Mouse (Mus musculus) gastrocnemius, adult 2 months (tissue): ENCODE data around the gene Wdr46. TPM values are rescaled to one million over a fixed set of nuclear protein-coding genes. Genes with fewer than 3 reads are reported as not detected.

Source experiments
- DNase-seq: peaks from one replicate; pipeline ENCODE4 v3.0.0; 2022
- H3K27ac ChIP-seq: fragments of 200-600 bp; 2 replicates; pipeline ENCODE4 v1.8.1; 2022; ENCODE audit warnings: mild to moderate bottlenecking
- H3K4me3 ChIP-seq: fragments of 200-600 bp; 2 replicates; pipeline ENCODE4 v1.8.1; 2022; ENCODE audit warnings: mild to moderate bottlenecking, moderate library complexity
- CTCF ChIP-seq: fragments of 200-600 bp; IDR thresholded peaks from 2 replicates; pipeline ENCODE4 v1.8.1; 2022; ENCODE audit warnings: antibody characterized with exemption, mild to moderate bottlenecking, moderate library complexity
- intact Hi-C: fragments of 180-260 bp; cut with DNase I; formaldehyde crosslinking; loops from one replicate; pipeline ENCODE4 v1.15.1; 2025
- total RNA-seq, 2 experiments: library from RNA; stranded (reverse); gene quantifications; 2 replicates each; pipeline ENCODE4 v1.2.3; 2021

Gene Wdr46
- total RNA-seq, 2 experiments from 2014 or later, result 8.6 to 8.8 TPM

GRCm38 (mm10) chr17:33908331-33909076 lies 32.0 kb upstream of the Wdr46 start:
- peak; percentile 60 for DNase-seq
- intact Hi-C loops, result no loop called here
- Histone ChIP-seq H3K4me3 (peak overlapping the region; percentile 92), H3K27ac (peak overlapping the region; percentile 97)
- TF ChIP-seq CTCF, result no peak

GRCm38 (mm10) chr17:33909077-33909868 lies 31.2 kb upstream of the Wdr46 start, which contains the start of gene Daxx:
Gene Daxx, plus strand, starts transcription at chr17:33909414.
- DNase-seq, result peak; percentile 100
- intact Hi-C loops, result no loop called here
- peak within 1 kb of the TSS; percentile 92 for H3K4me3 ChIP-seq
- H3K27ac ChIP-seq, result peak within 1 kb of the TSS; percentile 97
- no peak for TF ChIP-seq CTCF

- no peak for TF ChIP-seq CTCF
- intact Hi-C loops, result no loop called here
- Histone ChIP-seq H3K4me3 (peak overlapping the region; percentile 92), H3K27ac (peak overlapping the region; percentile 97)
- DNase-seq, result no peak
Observed at GRCm38 (mm10) chr17:33909869-33910250, 30.6 kb upstream of the Wdr46 start.

- Histone ChIP-seq H3K27ac (peak overlapping the region; percentile 97), H3K4me3 (peak overlapping the region; percentile 92)
- DNase-seq, result no peak
- no peak for TF ChIP-seq CTCF
- intact Hi-C loops, result no loop called here
Observed at GRCm38 (mm10) chr17:33910346-33911051, 30.0 kb upstream of the Wdr46 start.

- Histone ChIP-seq H3K4me3 (no peak overlapping the region), H3K27ac (no peak overlapping the region)
- TF ChIP-seq CTCF, result no peak
- intact Hi-C loops, result no loop called here
- no peak for DNase-seq
Observed at GRCm38 (mm10) chr17:33911052-33911812, 29.2 kb upstream of the Wdr46 start.

- Histone ChIP-seq H3K4me3 (no peak overlapping the region), H3K27ac (no peak overlapping the region)
- intact Hi-C loops, result no loop called here
- DNase-seq, result no peak
- no peak for TF ChIP-seq CTCF
Observed at GRCm38 (mm10) chr17:33911813-33912414, 28.5 kb upstream of the Wdr46 start.

- TF ChIP-seq CTCF, result no peak
- no peak for DNase-seq
- Histone ChIP-seq H3K27ac (no peak overlapping the region), H3K4me3 (no peak overlapping the region)
- intact Hi-C loops, result no loop called here
Observed at GRCm38 (mm10) chr17:33913264-33913663, 27.2 kb upstream of the Wdr46 start.

- Histone ChIP-seq H3K27ac (no peak overlapping the region), H3K4me3 (no peak overlapping the region)
- TF ChIP-seq CTCF, result no peak
- DNase-seq, result no peak
- intact Hi-C loops, result no loop called here
Observed at GRCm38 (mm10) chr17:33913905-33914304, 26.6 kb upstream of the Wdr46 start.

GRCm38 (mm10) chr17:33914969-33915391 lies 25.5 kb upstream of the Wdr46 start:
- TF ChIP-seq CTCF, result no peak
- Histone ChIP-seq H3K4me3 (peak overlapping the region; percentile 82), H3K27ac (peak overlapping the region; percentile 87)
- DNase-seq, result no peak
- intact Hi-C loops, result no loop called here

GRCm38 (mm10) chr17:33915671-33916250 lies 24.7 kb upstream of the Wdr46 start, which contains the start of the genes Tapbp and Zbtb22:
Gene Tapbp, plus strand, starts transcription at chr17:33915899.
Gene Zbtb22, plus strand, starts transcription at chr17:33915904.
- intact Hi-C loops, result no loop called here
- TF ChIP-seq CTCF, result no peak
- peak; percentile 96 for DNase-seq
- Histone ChIP-seq H3K27ac (peak within 1 kb of the TSS; percentile 87), H3K4me3 (peak within 1 kb of the TSS; percentile 82)

GRCm38 (mm10) chr17:33916294-33916693 lies 24.2 kb upstream of the Wdr46 start:
- Histone ChIP-seq H3K4me3 (peak overlapping the region; percentile 82), H3K27ac (peak overlapping the region; percentile 87)
- intact Hi-C loops, result no loop called here
- DNase-seq, result no peak
- no peak for TF ChIP-seq CTCF
